Mouse (Mus musculus): ENCODE results near the gene Gm17324. TPM values are rescaled to one million over a fixed set of nuclear protein-coding genes. Genes with fewer than 3 reads are reported as not detected.

The Gm17324 gene
- polyA plus RNA-seq, 1 experiment from 2014 or later = 0.70 TPM

DNA sequence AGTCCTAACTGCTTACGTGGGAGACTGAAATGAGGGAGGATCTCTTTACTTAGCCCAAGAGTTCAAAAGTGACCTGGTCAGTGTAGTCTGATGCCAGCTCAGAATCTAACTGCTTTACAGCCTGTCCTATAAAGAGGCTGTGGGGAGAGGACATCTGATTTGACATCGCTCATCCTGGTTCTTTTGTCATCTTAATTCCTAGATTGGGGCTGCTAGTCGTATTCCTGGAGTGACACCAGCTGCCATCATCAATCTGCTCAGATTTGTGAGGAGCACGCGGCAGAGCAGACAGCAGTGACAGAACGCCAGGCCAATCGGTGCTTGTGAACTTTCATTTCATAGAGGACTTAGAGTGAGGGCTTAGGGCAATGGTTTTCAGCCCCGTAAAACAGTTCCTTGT is 25.0 kb upstream of the Gm17324 start:
- no peak for ATAC-seq (replicated peaks; ENCODE audit: low FRiP score, low read depth)
- Histone ChIP-seq H3K27ac (no peak overlapping the region), H3K4me3 (replicated peaks; ENCODE audit: low read depth, low read length) (no peak overlapping the region), H3K27me3 (ENCODE audit: insufficient read depth, low read length) (no peaks in the 10 kb centered on the region), H3K9me3 (replicated peaks; ENCODE audit: low read length) (no peaks in the 10 kb centered on the region), H3K4me1 (replicated peaks; ENCODE audit: insufficient read depth, low read length) (no peaks in the 10 kb centered on the region), H3K36me3 (ENCODE audit: insufficient read depth, low read length) (peaks cover 30% of the 10 kb centered on the region), H3K9ac (ENCODE audit: low read depth, low read length) (no peak overlapping the region), H3K4me2 (ENCODE audit: low read length) (no peak overlapping the region)
- no peak for DNase-seq (ENCODE audit: low spot score)
- no peak for TF ChIP-seq CTCF (IDR thresholded peaks at IDR 0.05; ENCODE audit: low read depth)
- 65% methylated on average over 8 of the region's 8 CpGs for WGBS

DNA sequence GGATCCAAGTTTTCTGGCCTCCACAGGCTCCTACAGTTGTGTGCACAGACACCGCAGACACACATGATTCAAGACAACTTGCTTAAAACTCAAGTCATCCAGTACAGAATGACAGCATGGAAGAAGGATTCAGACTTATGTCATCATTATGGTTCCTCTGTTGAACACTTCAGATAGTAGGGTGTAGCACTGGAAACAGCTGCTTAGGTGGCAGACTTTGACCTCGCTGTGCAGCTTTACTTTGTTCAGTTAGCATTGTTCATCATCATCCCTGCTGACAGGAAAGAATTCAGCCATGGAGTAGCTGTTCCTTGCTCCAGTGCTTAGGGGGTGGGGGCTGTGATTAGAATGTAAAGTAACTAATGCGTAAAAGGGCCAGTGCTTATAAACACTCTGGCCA is 17.1 kb upstream of the Gm17324 start:
- Histone ChIP-seq H3K27me3 (ENCODE audit: insufficient read depth, low read length) (no peaks in the 10 kb centered on the region), H3K9me3 (replicated peaks; ENCODE audit: low read length) (no peaks in the 10 kb centered on the region), H3K36me3 (ENCODE audit: insufficient read depth, low read length) (peaks cover 43% of the 10 kb centered on the region), H3K4me1 (replicated peaks; ENCODE audit: insufficient read depth, low read length) (no peaks in the 10 kb centered on the region), H3K4me3 (replicated peaks; ENCODE audit: low read depth, low read length) (no peak overlapping the region), H3K4me2 (ENCODE audit: low read length) (no peak overlapping the region), H3K9ac (ENCODE audit: low read depth, low read length) (no peak overlapping the region), H3K27ac (no peak overlapping the region)
- no peak for DNase-seq (ENCODE audit: low spot score)
- 92% methylated on average over 3 of the region's 3 CpGs for WGBS
- ATAC-seq (replicated peaks; ENCODE audit: low FRiP score, low read depth) = 0 out of 2 replicates have a peak, but pooled peaks have one; percentile 17
- no peak for TF ChIP-seq CTCF (IDR thresholded peaks at IDR 0.05; ENCODE audit: low read depth)

DNA sequence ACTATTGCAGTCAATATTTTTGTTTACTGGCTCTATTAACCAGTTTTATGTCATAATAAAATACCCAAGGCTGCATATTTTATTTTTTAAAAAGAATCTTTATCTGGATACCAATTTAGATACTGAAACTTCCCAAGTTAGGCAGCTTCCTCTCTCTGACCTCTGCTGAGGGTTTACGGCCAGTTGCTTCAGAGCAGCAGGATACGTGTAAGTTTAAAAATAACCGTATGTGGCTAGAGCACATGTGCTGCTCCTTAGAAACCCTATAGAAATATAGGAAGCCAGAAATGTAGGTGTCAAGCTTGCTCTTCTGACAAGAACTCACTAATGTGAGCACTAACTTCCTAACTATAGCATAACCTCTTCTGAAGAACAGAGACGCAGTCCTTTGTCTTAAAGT is 14.8 kb upstream of the Gm17324 start:
- no peak overlapping the region for H3K9ac ChIP-seq (ENCODE audit: low read depth, low read length)
- TF ChIP-seq CTCF (IDR thresholded peaks at IDR 0.05; ENCODE audit: low read depth) = no peak
- no peaks in the 10 kb centered on the region for H3K27me3 ChIP-seq (ENCODE audit: insufficient read depth, low read length)
- H3K4me3 ChIP-seq (replicated peaks; ENCODE audit: low read depth, low read length) = no peak overlapping the region
- DNase-seq (ENCODE audit: low spot score) (no peak), ATAC-seq (replicated peaks; ENCODE audit: low FRiP score, low read depth) (no peak)
- H3K9me3 ChIP-seq (replicated peaks; ENCODE audit: low read length) = no peaks in the 10 kb centered on the region
- H3K4me1 ChIP-seq (replicated peaks; ENCODE audit: insufficient read depth, low read length) = no peaks in the 10 kb centered on the region
- H3K27ac ChIP-seq = no peak overlapping the region
- no peak overlapping the region for H3K4me2 ChIP-seq (ENCODE audit: low read length)
- H3K36me3 ChIP-seq (ENCODE audit: insufficient read depth, low read length) = peaks cover 36% of the 10 kb centered on the region
- WGBS = 84% methylated on average over 4 of the region's 4 CpGs

DNA sequence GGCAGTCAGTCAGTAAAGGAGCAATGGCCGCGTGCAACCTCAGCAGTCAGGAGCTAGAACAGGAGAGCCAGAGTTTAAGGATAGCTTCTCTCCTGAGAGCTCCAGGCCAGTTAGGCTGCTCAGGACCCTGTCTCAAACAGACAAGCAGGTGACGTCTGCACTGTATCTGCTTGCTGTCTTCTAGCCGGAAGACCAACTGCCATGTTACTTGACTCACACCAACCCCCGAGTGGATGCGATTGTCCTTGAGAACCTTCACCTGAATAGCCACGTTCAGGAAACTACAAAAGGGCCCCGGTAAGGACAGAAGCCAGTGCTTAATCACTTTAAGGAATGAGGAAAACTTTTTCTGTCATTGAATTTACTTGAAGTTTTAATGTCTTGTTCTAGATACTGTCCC is 8.4 kb upstream of the Gm17324 start:
- 91% methylated on average over 8 of the region's 8 CpGs for WGBS
- H3K9me3 ChIP-seq (replicated peaks; ENCODE audit: low read length) = no peaks in the 10 kb centered on the region
- H3K27ac ChIP-seq = no peak overlapping the region
- no peak overlapping the region for H3K4me2 ChIP-seq (ENCODE audit: low read length)
- no peaks in the 10 kb centered on the region for H3K4me1 ChIP-seq (replicated peaks; ENCODE audit: insufficient read depth, low read length)
- DNase-seq (ENCODE audit: low spot score) (no peak), ATAC-seq (replicated peaks; ENCODE audit: low FRiP score, low read depth) (no peak)
- no peaks in the 10 kb centered on the region for H3K27me3 ChIP-seq (ENCODE audit: insufficient read depth, low read length)
- no peak overlapping the region for H3K4me3 ChIP-seq (replicated peaks; ENCODE audit: low read depth, low read length)
- TF ChIP-seq CTCF (IDR thresholded peaks at IDR 0.05; ENCODE audit: low read depth) = no peak
- peaks cover 35% of the 10 kb centered on the region for H3K36me3 ChIP-seq (ENCODE audit: insufficient read depth, low read length)
- no peak overlapping the region for H3K9ac ChIP-seq (ENCODE audit: low read depth, low read length)

DNA sequence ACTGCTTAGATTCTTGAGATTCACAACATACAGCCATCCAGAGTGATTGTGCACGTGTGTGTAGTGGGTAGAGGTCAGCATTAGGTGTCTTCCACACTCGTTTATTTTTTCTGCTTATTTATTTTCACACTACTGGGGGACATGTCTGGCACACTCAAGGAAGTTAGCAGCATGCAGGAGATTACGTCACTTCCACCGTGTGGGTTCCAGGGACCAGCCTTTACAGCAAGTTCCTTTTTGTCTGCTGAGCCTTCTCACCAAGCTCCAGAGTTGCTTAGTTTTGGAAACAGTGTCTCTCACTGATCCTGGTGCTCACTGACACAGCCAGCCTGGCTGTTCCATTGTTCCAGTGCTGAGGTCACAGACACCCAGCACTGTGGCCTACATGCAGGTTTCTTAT is 2.8 kb upstream of the Gm17324 start:
- ATAC-seq (replicated peaks; ENCODE audit: low FRiP score, low read depth) = no peak
- DNase-seq (ENCODE audit: low spot score) = no peak
- WGBS = 85% methylated on average over 4 of the region's 4 CpGs
- Histone ChIP-seq H3K9me3 (replicated peaks; ENCODE audit: low read length) (no peaks in the 10 kb centered on the region), H3K36me3 (ENCODE audit: insufficient read depth, low read length) (peaks cover 14% of the 10 kb centered on the region; the same call in 1 of the 2 replicates), H3K4me1 (replicated peaks; ENCODE audit: insufficient read depth, low read length) (peaks cover 4% of the 10 kb centered on the region; the same call in 1 of the 2 replicates), H3K4me3 (replicated peaks; ENCODE audit: low read depth, low read length) (no peak overlapping the region), H3K9ac (ENCODE audit: low read depth, low read length) (no peak overlapping the region), H3K27me3 (ENCODE audit: insufficient read depth, low read length) (no peaks in the 10 kb centered on the region), H3K27ac (no peak overlapping the region), H3K4me2 (ENCODE audit: low read length) (no peak overlapping the region)
- TF ChIP-seq CTCF (IDR thresholded peaks at IDR 0.05; ENCODE audit: low read depth) = no peak

DNA sequence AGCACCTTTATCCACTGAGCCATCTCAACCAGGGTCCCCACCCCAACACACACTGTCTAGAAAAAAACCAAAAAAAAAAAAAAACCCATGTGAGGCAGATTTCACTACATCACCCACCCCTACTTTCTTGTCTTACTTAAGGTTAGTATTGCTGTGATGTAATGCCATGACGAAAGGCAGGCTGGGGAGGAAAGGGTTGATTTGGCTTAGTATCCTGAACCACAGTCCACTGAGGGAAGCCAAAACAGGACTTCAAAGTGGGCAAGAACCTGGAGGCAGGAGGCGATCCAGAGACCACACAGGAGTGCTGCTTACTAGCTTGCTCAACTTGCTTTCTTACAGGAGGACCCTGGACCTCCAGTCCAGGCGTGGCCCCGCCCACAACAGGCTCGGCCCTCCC is 1.8 kb upstream of the Gm17324 start:
- DNase-seq (ENCODE audit: low spot score) = no peak
- no peak for TF ChIP-seq CTCF (IDR thresholded peaks at IDR 0.05; ENCODE audit: low read depth)
- Histone ChIP-seq H3K4me1 (replicated peaks; ENCODE audit: insufficient read depth, low read length) (peaks cover 4% of the 10 kb centered on the region; the same call in 1 of the 2 replicates), H3K4me3 (replicated peaks; ENCODE audit: low read depth, low read length) (no peak overlapping the region), H3K27me3 (ENCODE audit: insufficient read depth, low read length) (no peaks in the 10 kb centered on the region), H3K4me2 (ENCODE audit: low read length) (no peak overlapping the region), H3K9ac (ENCODE audit: low read depth, low read length) (no peak overlapping the region), H3K27ac (no peak overlapping the region), H3K36me3 (ENCODE audit: insufficient read depth, low read length) (peaks cover 14% of the 10 kb centered on the region; the same call in 1 of the 2 replicates), H3K9me3 (replicated peaks; ENCODE audit: low read length) (no peaks in the 10 kb centered on the region)
- no peak for ATAC-seq (replicated peaks; ENCODE audit: low FRiP score, low read depth)
- WGBS = 83% methylated on average over 5 of the region's 5 CpGs

DNA sequence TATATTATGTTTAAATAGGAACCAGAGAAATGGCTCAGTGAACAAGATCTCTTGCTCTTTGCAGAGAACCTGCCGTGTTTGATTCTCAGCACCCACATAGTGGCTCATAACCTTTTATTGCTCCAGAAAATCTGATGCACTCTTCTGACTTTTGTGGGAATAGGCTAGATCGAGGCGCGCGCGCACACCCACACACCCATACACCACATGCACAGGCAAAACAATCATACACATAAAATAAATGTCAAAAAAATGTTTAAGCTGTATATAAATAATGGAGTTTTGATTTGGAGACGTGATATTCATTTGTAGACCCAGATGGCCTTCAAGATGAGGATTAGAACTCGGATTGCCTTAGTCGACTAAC is 997 bp downstream of the Gm17324 start:
- H3K9me3 ChIP-seq (replicated peaks; ENCODE audit: low read length) = no peaks in the 10 kb centered on the region
- no peak for DNase-seq (ENCODE audit: low spot score)
- ATAC-seq (replicated peaks; ENCODE audit: low FRiP score, low read depth) = no peak
- peak overlapping the region; percentile 93 for H3K9ac ChIP-seq (ENCODE audit: low read depth, low read length)
- TF ChIP-seq CTCF (IDR thresholded peaks at IDR 0.05; ENCODE audit: low read depth) = no peak
- H3K27ac ChIP-seq = no peak overlapping the region
- no peaks in the 10 kb centered on the region for H3K36me3 ChIP-seq (ENCODE audit: insufficient read depth, low read length)
- H3K4me2 ChIP-seq (ENCODE audit: low read length) = peak overlapping the region; percentile 91
- no peaks in the 10 kb centered on the region for H3K27me3 ChIP-seq (ENCODE audit: insufficient read depth, low read length)
- H3K4me1 ChIP-seq (replicated peaks; ENCODE audit: insufficient read depth, low read length) = peaks cover 4% of the 10 kb centered on the region
- WGBS = 24% methylated on average over 9 of the region's 9 CpGs
- peak overlapping the region; percentile 99 for H3K4me3 ChIP-seq (replicated peaks; ENCODE audit: low read depth, low read length)
